Mouse (Mus musculus): ENCODE measurements around the gene Gal3st1. TPM values are rescaled to one million over a fixed set of nuclear protein-coding genes. Genes with fewer than 3 reads are reported as not detected.

Gene Gal3st1
- total and polyA plus RNA-seq, 2 experiments from 2014 or later: 8.3 to 9.9 TPM

- TF ChIP-seq CTCF (IDR thresholded peaks at IDR 0.05; ENCODE audit: low read depth): no peak
- DNase-seq (no peak), ATAC-seq (peak; percentile 52)
- H3K4me1 ChIP-seq (ENCODE audit: insufficient read depth): no peaks in the 10 kb centered on the region
- peak overlapping the region; percentile 61 for H3K4me2 ChIP-seq (ENCODE audit: low read depth)
- peaks cover 5% of the 10 kb centered on the region; the same call in 1 of the 2 replicates for H3K27me3 ChIP-seq (ENCODE audit: insufficient read depth, low read length)
- no peak overlapping the region for H3K27ac ChIP-seq (ENCODE audit: low read depth, low read length)
- peak overlapping the region; percentile 49 for H3K9ac ChIP-seq
- H3K4me3 ChIP-seq (ENCODE audit: low read depth, low read length): peak overlapping the region; percentile 35
- peaks cover 16% of the 10 kb centered on the region for H3K36me3 ChIP-seq (ENCODE audit: insufficient read depth)
- H3K9me3 ChIP-seq (ENCODE audit: low read length): no peaks in the 10 kb centered on the region
- WGBS: 11% methylated on average over 15 of the region's 15 CpGs
These were observed 668 bp downstream of the Gal3st1 start for GRCm38 (mm10) chr11:3983863-3984745.

- Histone ChIP-seq H3K27ac (ENCODE audit: low read depth, low read length) (no peak overlapping the region), H3K4me3 (ENCODE audit: low read depth, low read length) (no peak overlapping the region), H3K36me3 (ENCODE audit: insufficient read depth) (no peaks in the 10 kb centered on the region), H3K4me1 (ENCODE audit: insufficient read depth) (no peaks in the 10 kb centered on the region), H3K27me3 (ENCODE audit: insufficient read depth, low read length) (0 out of 2 replicates have a peak, but pooled peaks cover 2% of the 10 kb centered on the region), H3K9ac (no peak overlapping the region), H3K9me3 (ENCODE audit: low read length) (no peaks in the 10 kb centered on the region), H3K4me2 (ENCODE audit: low read depth) (no peak overlapping the region)
- DNase-seq (no peak), ATAC-seq (no peak)
- WGBS: 51% methylated on average over 3 of the region's 3 CpGs
- TF ChIP-seq CTCF (IDR thresholded peaks at IDR 0.05; ENCODE audit: low read depth): no peak
These were observed 6.3 kb downstream of the Gal3st1 start for GRCm38 (mm10) chr11:3989748-3990147.

- DNase-seq: no peak
- Histone ChIP-seq H3K27ac (ENCODE audit: low read depth, low read length) (no peak overlapping the region), H3K9ac (no peak overlapping the region), H3K4me3 (ENCODE audit: low read depth, low read length) (no peak overlapping the region), H3K9me3 (ENCODE audit: low read length) (no peaks in the 10 kb centered on the region), H3K27me3 (ENCODE audit: insufficient read depth, low read length) (peaks cover 16% of the 10 kb centered on the region; the same call in 1 of the 2 replicates), H3K36me3 (ENCODE audit: insufficient read depth) (no peaks in the 10 kb centered on the region), H3K4me1 (ENCODE audit: insufficient read depth) (no peaks in the 10 kb centered on the region), H3K4me2 (ENCODE audit: low read depth) (no peak overlapping the region)
- WGBS: 79% methylated on average over 6 of the region's 6 CpGs
- no peak for ATAC-seq
- no peak for TF ChIP-seq CTCF (IDR thresholded peaks at IDR 0.05; ENCODE audit: low read depth)
These were observed 9.7 kb downstream of the Gal3st1 start for GRCm38 (mm10) chr11:3993132-3993531.

GRCm38 (mm10) chr11:3993914-3994313 is 10.5 kb downstream of the Gal3st1 start:
- Histone ChIP-seq H3K27me3 (ENCODE audit: insufficient read depth, low read length) (peaks cover 22% of the 10 kb centered on the region), H3K4me1 (ENCODE audit: insufficient read depth) (no peaks in the 10 kb centered on the region), H3K4me2 (ENCODE audit: low read depth) (no peak overlapping the region), H3K36me3 (ENCODE audit: insufficient read depth) (no peaks in the 10 kb centered on the region), H3K27ac (ENCODE audit: low read depth, low read length) (no peak overlapping the region), H3K4me3 (ENCODE audit: low read depth, low read length) (no peak overlapping the region), H3K9ac (no peak overlapping the region), H3K9me3 (ENCODE audit: low read length) (no peaks in the 10 kb centered on the region)
- DNase-seq (no peak), ATAC-seq (no peak)
- TF ChIP-seq CTCF (IDR thresholded peaks at IDR 0.05; ENCODE audit: low read depth): no peak
- 80% methylated on average over 6 of the region's 6 CpGs for WGBS

- no peak for TF ChIP-seq CTCF (IDR thresholded peaks at IDR 0.05; ENCODE audit: low read depth)
- Histone ChIP-seq H3K4me2 (ENCODE audit: low read depth) (no peak overlapping the region), H3K27ac (ENCODE audit: low read depth, low read length) (no peak overlapping the region), H3K4me1 (ENCODE audit: insufficient read depth) (no peaks in the 10 kb centered on the region), H3K9ac (no peak overlapping the region), H3K36me3 (ENCODE audit: insufficient read depth) (no peaks in the 10 kb centered on the region), H3K4me3 (ENCODE audit: low read depth, low read length) (no peak overlapping the region), H3K9me3 (ENCODE audit: low read length) (no peaks in the 10 kb centered on the region), H3K27me3 (ENCODE audit: insufficient read depth, low read length) (peaks cover 37% of the 10 kb centered on the region)
- ATAC-seq: no peak
- no peak for DNase-seq
- 85% methylated on average over 5 of the region's 5 CpGs for WGBS
These were observed 12.1 kb downstream of the Gal3st1 start for GRCm38 (mm10) chr11:3995511-3995910.

GRCm38 (mm10) chr11:3996840-3997239 is 13.4 kb downstream of the Gal3st1 start:
- whole genome bisulfite sequencing: 87% methylated on average over 3 of the region's 3 CpGs
- no peak overlapping the region for H3K27ac ChIP-seq (ENCODE audit: low read depth, low read length)
- peaks cover 37% of the 10 kb centered on the region for H3K27me3 ChIP-seq (ENCODE audit: insufficient read depth, low read length)
- DNase-seq (no peak), ATAC-seq (no peak)
- no peaks in the 10 kb centered on the region for H3K4me1 ChIP-seq (ENCODE audit: insufficient read depth)
- no peak overlapping the region for H3K9ac ChIP-seq
- H3K9me3 ChIP-seq (ENCODE audit: low read length): no peaks in the 10 kb centered on the region
- no peak overlapping the region for H3K4me2 ChIP-seq (ENCODE audit: low read depth)
- no peaks in the 10 kb centered on the region for H3K36me3 ChIP-seq (ENCODE audit: insufficient read depth)
- no peak for TF ChIP-seq CTCF (IDR thresholded peaks at IDR 0.05; ENCODE audit: low read depth)
- no peak overlapping the region for H3K4me3 ChIP-seq (ENCODE audit: low read depth, low read length)

GRCm38 (mm10) chr11:3997978-3998720 is 14.7 kb downstream of the Gal3st1 start:
- DNase-seq (peak; percentile 20), ATAC-seq (no peak)
- Histone ChIP-seq H3K9me3 (ENCODE audit: low read length) (no peaks in the 10 kb centered on the region), H3K4me3 (ENCODE audit: low read depth, low read length) (peak overlapping the region; percentile 13), H3K27ac (ENCODE audit: low read depth, low read length) (no peak overlapping the region), H3K4me1 (ENCODE audit: insufficient read depth) (no peaks in the 10 kb centered on the region), H3K9ac (no peak overlapping the region), H3K27me3 (ENCODE audit: insufficient read depth, low read length) (peaks cover 37% of the 10 kb centered on the region), H3K36me3 (ENCODE audit: insufficient read depth) (no peaks in the 10 kb centered on the region), H3K4me2 (ENCODE audit: low read depth) (peak overlapping the region; percentile 41)
- TF ChIP-seq CTCF (IDR thresholded peaks at IDR 0.05; ENCODE audit: low read depth): no peak
- 6% methylated on average over 66 of the region's 66 CpGs for WGBS

Measured in forebrain, postnatal 0 days (tissue).